In genomic region chr19:10949112-10949511, GRCm38 (mm10) we compare ENCODE assay signal across 8 mouse cellular contexts. TPM values are rescaled to one million over a fixed set of nuclear protein-coding genes. Genes with fewer than 3 reads are reported as not detected.
DNase-seq lines count a peak whose midpoint lies in the region; ATAC-seq and TF ChIP-seq lines count a peak whose summit lies in the region.

TSS of gene Ccdc86 (minus strand) at chr19:10949266.

- peaks cover 7 to 17% of the 10 kb centered on the region in 2 experiments; a peak in 3 of 4 replicates for H3K4me1 ChIP-seq in ES-E14 (ENCODE audit: control insufficient read depth in 2 of 2, insufficient read depth in 2 of 2, low read length in 2 of 2, poor library complexity in 1 of 2)
- H3K4me1 ChIP-seq in forebrain, embryonic 15.5 days = peaks cover 30% of the 10 kb centered on the region
- peaks cover 9% of the 10 kb centered on the region; the same call in 1 of the 2 replicates for H3K4me1 ChIP-seq in lung, adult 2 months (ENCODE audit: control insufficient read depth, insufficient read depth, low read length)

- peak within 1 kb of the TSS; percentile 100 for H3K4me2 ChIP-seq in forebrain, embryonic 15.5 days (replicated peaks)

- peak within 1 kb of the TSS; percentile 68 to 89 for H3K4me3 ChIP-seq in ES-E14 (ENCODE audit: insufficient read depth in 1 of 2, low read depth in 1 of 2, low read length in 2 of 2, poor library complexity in 1 of 2, severe bottlenecking in 1 of 2)
- H3K4me3 ChIP-seq in forebrain, embryonic 15.5 days = peak within 1 kb of the TSS; percentile 71
- peak within 1 kb of the TSS; percentile 82 for H3K4me3 ChIP-seq in lung, adult 2 months (replicated peaks; ENCODE audit: extremely low read depth, low read depth, low read length)

- peak within 1 kb of the TSS; percentile 3 for H3K27ac ChIP-seq in ES-E14 (ENCODE audit: insufficient read depth, low read depth, low read length, poor library complexity, severe bottlenecking)
- H3K27ac ChIP-seq in forebrain, embryonic 15.5 days (replicated peaks) = no peak within 1 kb of the TSS

- intact Hi-C loops in heart, postnatal 25 days (cut with DNase I) = loop anchor here (1.0 kb wide), 1 partner anchor 53 kb away; no protein-coding TSS in a partner anchor

- TF ChIP-seq POLR2A in lung, adult 2 months (IDR thresholded peaks at IDR 0.05; ENCODE audit: borderline replicate concordance, extremely low read depth, low read depth, low read length) = peak; percentile 63; the same call in 1 of the 2 replicates

- peak; percentile 97 for DNase-seq in ES-E14 (ENCODE audit: low read depth, low spot score)
- DNase-seq in cerebellum, adult 11-12 months = peak; percentile 95
- peak; percentile 90 for DNase-seq in heart, postnatal 25 days (ENCODE audit: low spot score)
- DNase-seq in layer of hippocampus, adult 18-20 months (ENCODE audit: low spot score in 2 of 2) = peak; percentile 94 to 98
- DNase-seq in lung, adult 2 months = peak; percentile 95
- peak; percentile 87 to 92 for DNase-seq in thymus, adult 18-20 months

- in situ Hi-C loops in ES-E14 (cut with MboI; ENCODE audit: low sequenced_read_pairs in 2 of 2, unreplicated experiment in 2 of 2) = no loop called here

- H3K36me3 ChIP-seq in ES-E14 (ENCODE audit: control insufficient read depth, insufficient read depth, low read length, poor library complexity, severe bottlenecking) = peaks cover 21% of the 10 kb centered on the region
- peaks cover 12% of the 10 kb centered on the region for H3K36me3 ChIP-seq in forebrain, embryonic 15.5 days

- TF ChIP-seq CTCF in lung, adult 2 months (IDR thresholded peaks at IDR 0.05; ENCODE audit: insufficient read depth, low read length) = no peak

- peak; percentile 99 for ATAC-seq in forebrain, embryonic 15.5 days (replicated peaks)
- ATAC-seq in neutrophil, adult 5-6 weeks (ENCODE audit: extremely low read depth, insufficient number of reproducible peaks, low FRiP score, poor library complexity, severe bottlenecking) = peak; percentile 97

- H3K9ac ChIP-seq in ES-E14 (ENCODE audit: insufficient read depth, low read depth, low read length, poor library complexity, severe bottlenecking) = peak within 1 kb of the TSS; percentile 89
- H3K9ac ChIP-seq in forebrain, embryonic 15.5 days (replicated peaks) = peak within 1 kb of the TSS; percentile 66

- H3K27me3 ChIP-seq in forebrain, embryonic 15.5 days = 0 out of 2 replicates have a peak, but pooled peaks cover 3% of the 10 kb centered on the region

- H3K9me3 ChIP-seq in ES-E14 (ENCODE audit: control insufficient read depth, insufficient read depth, low read depth, low read length) = no peaks in the 10 kb centered on the region
- H3K9me3 ChIP-seq in forebrain, embryonic 15.5 days = no peaks in the 10 kb centered on the region

- WGBS in forebrain, embryonic 15.5 days = 0% methylated on average over 30 of the region's 30 CpGs
- WGBS in lung, adult 2 months = under 1% methylated on average over 30 of the region's 30 CpGs

TF ChIP-seq in ES-E14, 5 proteins besides CTCF, POLR2A, EP300 and RAD21:
- 0 out of 2 replicates have a peak, but pooled peaks have one; percentile 34 for TF ChIP-seq ZNF384 (IDR thresholded peaks at IDR 0.05; ENCODE audit: low read depth, low read length)
- no peak for TF ChIP-seq ZC3H11A (IDR thresholded peaks at IDR 0.05; ENCODE audit: borderline replicate concordance, low read depth, low read length)
- TF ChIP-seq HCFC1 (IDR thresholded peaks at IDR 0.05; ENCODE audit: borderline replicate concordance, insufficient read depth, low read length) = peak; percentile 87
- no peak for TF ChIP-seq MAFK (IDR thresholded peaks at IDR 0.05; ENCODE audit: insufficient read depth, low read depth, low read length)

RNA-seq across cellular contexts. Expression of gene Ccdc86, which starts in this region (rescaled TPM):
- total RNA-seq in ES-E14 (2012; rRNA removed) = 25.7 and 29.1 TPM in 2 replicates
- polyA plus RNA-seq in forebrain, embryonic 15.5 days (2015; fragmentation: Nextera tagmentation; extraction: Ambion mirVana) = 19.2 and 19.4 TPM in 2 replicates
- total RNA-seq in heart, postnatal 25 days (2021) = 1 to 10 TPM; 5.7 to 6.2 TPM
- total RNA-seq in layer of hippocampus, adult 18-20 months (2021) = 1 to 10 TPM; 8.2 to 8.5 TPM
- polyA plus RNA-seq in lung, adult 2 months (2012; rRNA removed) = 3.9 and 4.7 TPM in 2 replicates
- 11.7 and 14.3 TPM in 2 replicates for total RNA-seq in neutrophil, adult 5-6 weeks (2017)
